Mouse (Mus musculus) kidney, embryonic 14.5 days (tissue): ENCODE results near the gene 0610030E20Rik. TPM values are rescaled to one million over a fixed set of nuclear protein-coding genes. Genes with fewer than 3 reads are reported as not detected.

ENCODE experiments used
- ATAC-seq: fragments of 200-750 bp; cut with Nextera tagmentation; 2 replicates; pipeline ENCODE4 v1.8.0; 2017; ENCODE audit warnings: moderate number of reproducible peaks, mild to moderate bottlenecking, moderate TSS enrichment, moderate library complexity; ENCODE audit not compliant: low FRiP score, low TSS enrichment
- H3K27ac ChIP-seq: fragments of 300-500 bp; sonication (generic); 2 replicates; pipeline ENCODE4 v1.5.1; 2014; ENCODE audit warnings: low read depth, mild to moderate bottlenecking, low read length, moderate library complexity, mixed read lengths
- H3K27me3 ChIP-seq: fragments of 300-500 bp; sonication (generic); 2 replicates; pipeline ENCODE4 v1.6.1; 2014; ENCODE audit warnings: mild to moderate bottlenecking, low read length; ENCODE audit not compliant: control insufficient read depth, insufficient read depth
- H3K36me3 ChIP-seq: fragments of 300-500 bp; sonication (generic); 2 replicates; pipeline ENCODE4 v1.6.1; 2014; ENCODE audit warnings: low read length, mixed read lengths; ENCODE audit not compliant: control insufficient read depth, insufficient read depth
- H3K4me1 ChIP-seq: fragments of 300-500 bp; sonication (generic); 2 replicates; pipeline ENCODE4 v1.6.1; 2014; ENCODE audit warnings: low read length, mixed read lengths; ENCODE audit not compliant: control insufficient read depth, insufficient read depth
- H3K4me2 ChIP-seq: fragments of 300-500 bp; sonication (generic); replicated peaks from 2 replicates; pipeline ENCODE4 v1.6.1; 2014; ENCODE audit warnings: low read depth, mild to moderate bottlenecking, low read length
- H3K4me3 ChIP-seq: fragments of 300-500 bp; sonication (generic); 2 replicates; pipeline ENCODE4 v1.5.1; 2014; ENCODE audit warnings: mild to moderate bottlenecking, low read length
- H3K9ac ChIP-seq: fragments of 300-500 bp; sonication (generic); 2 replicates; pipeline ENCODE4 v1.6.1; 2014; ENCODE audit warnings: low read depth, mild to moderate bottlenecking, low read length, moderate library complexity
- H3K9me3 ChIP-seq: fragments of 300-500 bp; sonication (generic); 2 replicates; pipeline ENCODE4 v1.6.1; 2016; ENCODE audit warnings: low read length; ENCODE audit not compliant: control insufficient read depth
- WGBS: fragments of 180-500 bp; shearing (Covaris S2); extraction: QIAGEN DNeasy Blood & Tissue Kit; methylation state at CpG from one replicate; pipeline ENCODE4 v1.1.7; 2014; 5-methylcytosine and 5-hydroxymethylcytosine counted together
- polyA plus RNA-seq: library from polyadenylated mRNA; unstranded; fragments of >200 nt; fragmentation: Nextera tagmentation; extraction: Ambion mirVana; gene quantifications from 2 replicates; pipeline ENCODE4 v1.2.1, GENCODE M21; 2014

Gene 0610030E20Rik
- polyA plus RNA-seq, 1 experiment from 2014 or later = 29.8 TPM

GRCm38 (mm10) chr6:72390795-72391521 is 43.8 kb downstream of the 0610030E20Rik start:
- peak; percentile 82 for ATAC-seq
- peak overlapping the region; percentile 54 for H3K4me3 ChIP-seq
- 13% methylated on average over 12 of the region's 12 CpGs for WGBS
- H3K9ac ChIP-seq = peak overlapping the region; percentile 73; the same call in 1 of the 2 replicates
- H3K4me2 ChIP-seq = peak overlapping the region; percentile 55
- H3K27ac ChIP-seq = peak overlapping the region; percentile 97
- peaks cover 25% of the 10 kb centered on the region for H3K4me1 ChIP-seq
- peaks cover 3% of the 10 kb centered on the region; the same call in 1 of the 2 replicates for H3K36me3 ChIP-seq
- H3K27me3 ChIP-seq = no peaks in the 10 kb centered on the region
- H3K9me3 ChIP-seq = no peaks in the 10 kb centered on the region

- ATAC-seq = no peak
- Histone ChIP-seq H3K9me3 (no peaks in the 10 kb centered on the region), H3K4me2 (no peak overlapping the region), H3K4me1 (peaks cover 25% of the 10 kb centered on the region), H3K9ac (no peak overlapping the region), H3K36me3 (no peaks in the 10 kb centered on the region), H3K27me3 (no peaks in the 10 kb centered on the region), H3K4me3 (no peak overlapping the region), H3K27ac (peak overlapping the region; percentile 42; the same call in 1 of the 2 replicates)
- WGBS = 91% methylated on average over 5 of the region's 5 CpGs
Measured at GRCm38 (mm10) chr6:72392341-72392740, 45.2 kb downstream of the 0610030E20Rik start.

- H3K9ac ChIP-seq = no peak overlapping the region
- H3K27ac ChIP-seq = no peak overlapping the region
- H3K36me3 ChIP-seq = no peaks in the 10 kb centered on the region
- no peak overlapping the region for H3K4me2 ChIP-seq
- WGBS = 81% methylated on average over 10 of the region's 10 CpGs
- no peaks in the 10 kb centered on the region for H3K4me1 ChIP-seq
- no peaks in the 10 kb centered on the region for H3K27me3 ChIP-seq
- H3K4me3 ChIP-seq = no peak overlapping the region
- no peaks in the 10 kb centered on the region for H3K9me3 ChIP-seq
- ATAC-seq = no peak
Measured at GRCm38 (mm10) chr6:72396837-72397251, 49.7 kb downstream of the 0610030E20Rik start.

GRCm38 (mm10) chr6:72399967-72400366 is 52.9 kb downstream of the 0610030E20Rik start:
- no peaks in the 10 kb centered on the region for H3K9me3 ChIP-seq
- 47% methylated on average over 2 of the region's 2 CpGs for WGBS

GRCm38 (mm10) chr6:72401875-72402274 is 54.8 kb downstream of the 0610030E20Rik start:
- WGBS = 16% methylated on average over 7 of the region's 7 CpGs
- Histone ChIP-seq H3K4me1 (no peaks in the 10 kb centered on the region), H3K36me3 (no peaks in the 10 kb centered on the region), H3K27ac (no peak overlapping the region), H3K9me3 (no peaks in the 10 kb centered on the region), H3K4me2 (no peak overlapping the region), H3K4me3 (no peak overlapping the region), H3K27me3 (no peaks in the 10 kb centered on the region), H3K9ac (no peak overlapping the region)
- no peak; the same call in 1 of the 2 replicates for ATAC-seq

More at GRCm38 (mm10) chr6:72399967-72400366, 52.9 kb downstream of the 0610030E20Rik start:
- Histone ChIP-seq H3K4me2 (no peak overlapping the region), H3K9ac (no peak overlapping the region), H3K36me3 (no peaks in the 10 kb centered on the region), H3K27me3 (no peaks in the 10 kb centered on the region), H3K4me1 (no peaks in the 10 kb centered on the region), H3K27ac (no peak overlapping the region), H3K4me3 (no peak overlapping the region)
- no peak for ATAC-seq

Other genes starting within 250 kb of the 0610030E20Rik start
- 26.4 and 31.4 TPM in 2 replicates for gene St3gal5, start 249.7 kb upstream of the 0610030E20Rik start, polyA plus RNA-seq
- gene Atoh8, start 111.7 kb upstream of the 0610030E20Rik start, polyA plus RNA-seq = 13.3 and 14.2 TPM in 2 replicates
- gene Sftpb, start 42.7 kb upstream of the 0610030E20Rik start, polyA plus RNA-seq = not detected in 2 replicates
- gene Usp39, start 2.1 kb upstream of the 0610030E20Rik start, polyA plus RNA-seq = 51.3 and 69.1 TPM in 2 replicates
- gene Tmem150a, start 8.1 kb downstream of the 0610030E20Rik start, polyA plus RNA-seq = 18.3 and 18.7 TPM in 2 replicates
- 103 and 106 TPM in 2 replicates for gene Rnf181, start 19.6 kb downstream of the 0610030E20Rik start, polyA plus RNA-seq
- 32.1 and 38.4 TPM in 2 replicates for gene Vamp5, start 33.2 kb downstream of the 0610030E20Rik start, polyA plus RNA-seq
- gene Vamp8, start 43.4 kb downstream of the 0610030E20Rik start, polyA plus RNA-seq = 114 and 143 TPM in 2 replicates
- 10.3 and 24.7 TPM in 2 replicates for gene Ggcx, start 67.0 kb downstream of the 0610030E20Rik start, polyA plus RNA-seq
- gene Mat2a, start 92.2 kb downstream of the 0610030E20Rik start, polyA plus RNA-seq = 322 and 463 TPM in 2 replicates
- not detected in 2 replicates for gene Sh2d6, start 174.4 kb downstream of the 0610030E20Rik start, polyA plus RNA-seq
- gene Capg, start 197.1 kb downstream of the 0610030E20Rik start, polyA plus RNA-seq = 63.8 and 66.6 TPM in 2 replicates